Mouse (Mus musculus): Measurements from ENCODE around the gene Bscl2.

DNA sequence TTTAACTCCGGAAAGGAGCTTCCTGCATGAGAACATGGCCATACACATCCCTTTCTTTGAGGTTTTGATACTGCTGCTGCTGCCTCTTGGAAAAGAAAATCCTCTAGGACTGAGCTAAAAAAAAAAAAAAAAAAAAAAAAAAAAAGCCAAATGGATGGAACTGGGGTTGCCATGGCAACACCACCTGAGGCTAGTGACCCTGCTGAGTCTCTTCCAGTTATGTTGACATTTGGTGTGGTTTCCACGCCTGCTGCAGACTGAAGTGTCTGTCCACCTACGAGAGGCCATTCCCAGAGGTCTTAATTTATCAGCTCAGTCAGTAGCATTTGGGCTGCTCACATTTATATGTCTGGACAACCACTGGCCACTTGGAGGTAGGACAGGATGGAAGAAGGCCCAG, 48.7 kb upstream of the Bscl2 start:
- no peak for TF ChIP-seq CTCF (IDR thresholded peaks at IDR 0.05; ENCODE audit: low read depth)
- no peak for TF ChIP-seq EP300 (IDR thresholded peaks at IDR 0.05; ENCODE audit: low read depth)

All from liver, embryonic 14.5 days (tissue).